Mouse (Mus musculus): Measurements from ENCODE around the gene Ppef1. TPM values are rescaled to one million over a fixed set of nuclear protein-coding genes. Genes with fewer than 3 reads are reported as not detected.

The Ppef1 gene
- polyA plus RNA-seq, 1 experiment from 2014 or later, result 0.96 TPM

DNA sequence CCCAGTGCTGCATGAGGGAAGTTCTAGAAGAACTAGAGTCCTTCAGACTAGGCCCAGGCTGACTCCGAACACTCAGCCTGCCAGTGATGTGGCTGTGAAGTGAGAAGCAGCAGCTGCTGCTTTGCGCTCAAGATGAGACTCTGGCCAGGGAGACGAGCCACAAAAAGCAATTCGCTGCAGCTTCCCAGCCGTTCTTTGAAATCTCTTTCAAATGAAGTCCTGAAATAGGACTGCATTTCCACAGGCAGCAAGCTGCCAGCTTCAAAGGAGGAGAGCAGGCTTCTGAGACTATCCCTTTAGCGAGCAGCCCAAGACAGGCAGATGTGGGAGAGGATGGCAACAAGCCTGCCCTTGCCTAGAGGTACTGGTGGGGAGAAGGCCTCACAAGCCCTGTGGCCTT lies 142.6 kb downstream of the Ppef1 start:
- WGBS, result 89% methylated on average over 6 of the region's 6 CpGs
- H3K4me2 ChIP-seq (replicated peaks), result no peak overlapping the region
- H3K4me3 ChIP-seq, result no peak overlapping the region
- H3K4me1 ChIP-seq, result no peaks in the 10 kb centered on the region
- ATAC-seq (ENCODE audit: insufficient number of reproducible peaks, insufficient read depth, low FRiP score, low TSS enrichment), result no peak
- 0 out of 2 replicates have a peak, but pooled peaks cover 11% of the 10 kb centered on the region for H3K27me3 ChIP-seq
- H3K27ac ChIP-seq, result no peak overlapping the region
- H3K9me3 ChIP-seq, result no peaks in the 10 kb centered on the region
- no peaks in the 10 kb centered on the region for H3K36me3 ChIP-seq
- no peak overlapping the region for H3K9ac ChIP-seq

DNA sequence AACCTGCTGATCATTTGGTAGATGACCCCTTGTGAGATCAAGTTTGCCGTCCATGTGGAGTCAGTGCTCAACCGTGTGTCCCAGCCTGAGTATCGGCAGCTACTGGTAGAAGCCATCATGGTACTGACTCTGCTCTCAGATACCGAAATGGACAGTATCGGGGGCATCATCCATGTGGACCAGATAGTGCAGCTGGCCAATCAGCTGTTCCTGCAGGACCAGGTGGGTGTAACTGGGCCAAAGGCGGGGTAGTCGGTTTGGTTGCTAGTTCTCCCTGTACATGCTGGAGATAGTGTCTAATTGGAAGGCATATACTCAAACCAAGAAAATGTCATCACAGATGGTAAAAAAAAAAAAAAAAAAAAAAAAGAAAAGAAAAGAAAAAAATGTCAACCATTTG lies 145.4 kb downstream of the Ppef1 start:
- H3K27me3 ChIP-seq, result 0 out of 2 replicates have a peak, but pooled peaks cover 8% of the 10 kb centered on the region
- no peak overlapping the region for H3K4me2 ChIP-seq (replicated peaks)
- no peak overlapping the region for H3K4me3 ChIP-seq
- H3K4me1 ChIP-seq, result no peaks in the 10 kb centered on the region
- WGBS, result 93% methylated on average over 7 of the region's 7 CpGs
- no peak for ATAC-seq (ENCODE audit: insufficient number of reproducible peaks, insufficient read depth, low FRiP score, low TSS enrichment)
- H3K27ac ChIP-seq, result no peak overlapping the region
- no peaks in the 10 kb centered on the region for H3K9me3 ChIP-seq
- H3K9ac ChIP-seq, result no peak overlapping the region
- no peaks in the 10 kb centered on the region for H3K36me3 ChIP-seq

DNA sequence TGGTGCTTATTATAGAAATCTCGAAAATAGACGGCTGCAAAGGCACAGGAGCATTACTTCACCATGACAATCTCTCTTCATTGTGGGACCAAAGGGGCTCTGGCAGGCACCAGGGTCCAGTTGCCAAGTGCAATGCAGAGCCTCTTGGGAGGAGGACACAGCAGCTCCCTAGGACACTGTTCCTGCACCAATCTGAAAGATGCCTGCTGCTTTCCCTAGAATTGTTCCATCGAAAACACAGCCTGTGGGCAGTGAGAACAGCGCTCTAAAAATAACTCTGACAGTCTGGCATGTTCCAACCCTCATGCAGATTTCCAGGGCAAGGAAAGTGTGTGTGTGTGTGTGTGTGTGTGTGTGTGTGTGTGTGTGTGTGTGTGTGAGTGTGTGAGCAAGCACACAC lies 147.0 kb downstream of the Ppef1 start:
- H3K27me3 ChIP-seq, result 0 out of 2 replicates have a peak, but pooled peaks cover 8% of the 10 kb centered on the region
- no peaks in the 10 kb centered on the region for H3K9me3 ChIP-seq
- no peak overlapping the region for H3K4me2 ChIP-seq (replicated peaks)
- no peak overlapping the region for H3K4me3 ChIP-seq
- H3K27ac ChIP-seq, result no peak overlapping the region
- H3K36me3 ChIP-seq, result no peaks in the 10 kb centered on the region
- no peaks in the 10 kb centered on the region for H3K4me1 ChIP-seq
- no peak overlapping the region for H3K9ac ChIP-seq
- 89% methylated on average over 4 of the region's 4 CpGs for WGBS
- no peak for ATAC-seq (ENCODE audit: insufficient number of reproducible peaks, insufficient read depth, low FRiP score, low TSS enrichment)

DNA sequence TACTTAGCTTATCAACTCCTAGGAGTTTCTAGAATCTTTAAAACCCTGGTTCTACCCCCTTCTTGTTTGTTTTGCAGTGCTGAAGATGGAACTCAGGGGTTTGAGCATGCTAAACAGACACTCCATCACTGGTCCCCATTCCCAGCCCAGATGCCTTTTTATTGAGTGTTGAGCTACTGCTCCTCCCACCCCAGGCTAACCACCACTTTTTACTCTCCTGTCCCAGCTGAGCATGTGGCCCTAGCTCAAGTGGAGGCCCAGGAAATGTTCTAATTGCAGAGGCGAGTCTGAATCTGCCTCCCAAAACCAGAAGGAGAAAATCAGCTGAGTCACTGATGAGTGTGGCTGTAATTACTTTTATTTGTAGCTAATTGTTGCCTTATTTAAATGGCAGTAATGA lies 150.5 kb downstream of the Ppef1 start:
- Histone ChIP-seq H3K36me3 (no peaks in the 10 kb centered on the region), H3K9ac (no peak overlapping the region), H3K27ac (no peak overlapping the region), H3K4me3 (no peak overlapping the region), H3K9me3 (no peaks in the 10 kb centered on the region), H3K4me2 (replicated peaks) (no peak overlapping the region), H3K4me1 (no peaks in the 10 kb centered on the region), H3K27me3 (0 out of 2 replicates have a peak, but pooled peaks cover 8% of the 10 kb centered on the region)
- ATAC-seq (ENCODE audit: insufficient number of reproducible peaks, insufficient read depth, low FRiP score, low TSS enrichment), result no peak
- 47% methylated on average over 1 of the region's 1 CpGs for WGBS

DNA sequence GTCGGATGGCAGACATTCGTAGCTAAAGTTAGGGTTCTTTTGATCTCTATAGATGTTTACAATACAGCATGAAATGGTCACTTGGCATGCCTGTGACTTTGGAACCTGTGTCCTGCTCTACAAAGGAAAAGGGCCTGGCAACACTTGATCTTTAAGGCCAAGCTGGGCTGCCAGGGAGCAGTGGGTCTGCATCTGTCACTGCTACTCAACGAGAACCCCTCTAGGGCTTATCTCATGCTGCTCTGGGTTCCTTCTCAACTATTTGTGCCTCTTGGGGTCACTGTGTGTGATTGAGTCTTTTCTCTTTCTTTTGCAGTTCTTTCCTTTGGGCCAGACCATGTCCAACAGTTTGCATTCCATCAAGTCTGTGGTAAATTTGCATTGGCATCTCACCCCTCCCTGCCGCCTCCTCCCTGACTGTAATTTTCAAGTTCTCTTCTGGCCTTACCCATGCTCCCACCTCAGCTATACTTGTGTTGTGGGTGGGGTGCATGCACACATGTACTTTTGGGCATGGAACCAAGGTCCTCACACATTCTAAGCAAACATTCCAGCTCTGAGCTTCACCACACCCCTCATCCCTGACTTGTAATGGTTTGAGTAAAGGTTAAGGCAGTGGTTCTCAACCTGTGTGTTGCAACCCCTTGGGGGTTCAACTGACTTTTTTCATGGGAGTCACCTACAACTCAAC lies 151.3 kb downstream of the Ppef1 start:
- Histone ChIP-seq H3K4me1 (no peaks in the 10 kb centered on the region), H3K36me3 (no peaks in the 10 kb centered on the region), H3K4me2 (replicated peaks) (no peak overlapping the region), H3K9me3 (no peaks in the 10 kb centered on the region), H3K27me3 (0 out of 2 replicates have a peak, but pooled peaks cover 8% of the 10 kb centered on the region), H3K4me3 (no peak overlapping the region), H3K27ac (no peak overlapping the region), H3K9ac (no peak overlapping the region)
- 87% methylated on average over 4 of the region's 4 CpGs for whole genome bisulfite sequencing
- ATAC-seq (ENCODE audit: insufficient number of reproducible peaks, insufficient read depth, low FRiP score, low TSS enrichment), result no peak

DNA sequence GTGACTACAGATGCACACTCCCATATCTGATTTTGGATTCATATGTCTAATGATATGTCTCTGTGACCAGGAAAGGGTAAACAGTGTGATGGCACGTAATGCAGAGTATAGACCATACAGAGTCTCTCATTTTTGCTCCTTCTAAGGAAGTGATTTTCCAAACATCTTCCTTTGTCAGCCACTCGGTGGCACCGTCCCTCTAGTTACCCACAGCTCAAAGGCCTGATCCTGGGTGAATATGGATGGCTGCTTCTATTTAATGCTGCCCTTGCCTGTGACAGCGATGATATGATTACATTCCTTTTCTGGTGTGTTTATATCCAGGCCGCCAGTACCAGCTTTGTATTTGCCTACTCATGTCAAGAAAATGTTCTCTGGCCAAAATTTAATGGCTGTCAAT lies 152.0 kb downstream of the Ppef1 start:
- WGBS, result 67% methylated on average over 5 of the region's 5 CpGs
- Histone ChIP-seq H3K27me3 (0 out of 2 replicates have a peak, but pooled peaks cover 3% of the 10 kb centered on the region), H3K9ac (no peak overlapping the region), H3K9me3 (no peaks in the 10 kb centered on the region), H3K36me3 (no peaks in the 10 kb centered on the region), H3K4me3 (no peak overlapping the region), H3K4me2 (replicated peaks) (no peak overlapping the region), H3K4me1 (no peaks in the 10 kb centered on the region), H3K27ac (no peak overlapping the region)
- no peak for ATAC-seq (ENCODE audit: insufficient number of reproducible peaks, insufficient read depth, low FRiP score, low TSS enrichment)

Other genes starting within 250 kb of the Ppef1 start
- gene Phka2, start 233.6 kb downstream of the Ppef1 start, polyA plus RNA-seq (2016; fragmentation: Nextera tagmentation; extraction: Ambion mirVana), result 18.3 and 18.4 TPM in 2 replicates
- not detected in 2 replicates for gene Rs1, start 32.2 kb upstream of the Ppef1 start, polyA plus RNA-seq (2016; fragmentation: Nextera tagmentation; extraction: Ambion mirVana)
- gene Gja6, start 171.3 kb upstream of the Ppef1 start, polyA plus RNA-seq (2016; fragmentation: Nextera tagmentation; extraction: Ambion mirVana), result not detected in 2 replicates